Comparison of ENCODE assay signal across 9 mouse cellular contexts in the genomic region with DNA sequence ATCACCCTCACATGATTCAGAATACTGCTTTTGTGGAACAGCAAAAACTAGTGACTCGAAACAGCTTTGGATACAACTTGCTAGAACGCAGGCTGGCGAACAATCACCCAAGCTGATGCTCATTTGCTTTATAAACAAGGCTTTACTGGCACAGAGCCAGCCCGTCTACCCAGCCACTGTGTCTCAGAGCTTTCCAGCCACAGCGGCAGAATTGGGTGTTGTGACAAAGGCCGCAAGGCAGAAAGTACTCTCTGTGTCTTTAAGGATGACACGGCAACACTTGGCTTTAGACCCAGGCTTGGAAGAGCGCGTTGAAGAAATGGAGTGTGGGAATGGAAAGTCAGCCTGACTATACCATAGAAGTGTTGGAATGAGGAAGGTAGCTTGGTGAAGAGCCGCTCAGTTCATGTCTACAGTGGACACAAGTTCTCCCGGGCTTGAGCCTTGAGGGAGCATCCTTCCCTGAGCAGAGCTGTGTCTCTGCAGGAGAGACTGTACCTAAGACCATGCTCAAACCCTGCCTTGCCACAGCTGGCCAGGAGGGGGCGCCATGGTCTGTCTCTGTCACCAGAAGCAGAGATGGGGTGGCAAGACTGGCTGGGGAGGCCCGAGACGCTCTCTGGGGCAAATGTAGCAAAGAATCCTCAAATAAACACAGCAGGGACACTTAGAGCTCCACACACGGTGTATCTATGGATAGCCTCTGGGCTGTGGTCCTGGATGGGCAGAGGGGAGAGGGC.
DNase-seq lines count a peak whose midpoint lies in the region; ATAC-seq and TF ChIP-seq lines count a peak whose summit lies in the region.
"Had no signal": no experiment of that assay in that cellular context is flagged by ENCODE, and none has a peak within 500 bp of the region (broad histone marks: within the 10 kb centered on the region; RNA-seq: fewer than 3 reads in every experiment).

No protein-coding gene starts in this region.

- 71% methylated on average over 15 of the region's 15 CpGs for WGBS in liver, postnatal 0 days (ENCODE audit: insufficient replicate concordance)
- WGBS in heart, embryonic 10.5 days: 82% methylated on average over 15 of the region's 15 CpGs

- H3K4me2 ChIP-seq in liver, postnatal 0 days (ENCODE audit: low read depth, low read length): no peak overlapping the region

- ATAC-seq in liver, postnatal 0 days: no peak

- no peak overlapping the region for H3K27ac ChIP-seq in liver, postnatal 0 days (ENCODE audit: low read depth)
- H3K27ac ChIP-seq in heart, embryonic 10.5 days: no peak overlapping the region

- TF ChIP-seq CTCF in liver, postnatal 0 days (IDR thresholded peaks at IDR 0.05; ENCODE audit: low read depth): peak; percentile 35

- H3K27me3 ChIP-seq in liver, postnatal 0 days (ENCODE audit: insufficient read depth, low read length): no peaks in the 10 kb centered on the region
- peaks cover under 1% of the 10 kb centered on the region for H3K27me3 ChIP-seq in heart, embryonic 10.5 days (ENCODE audit: insufficient read depth, poor library complexity, severe bottlenecking)

- TF ChIP-seq EP300 in liver, postnatal 0 days (IDR thresholded peaks at IDR 0.05; ENCODE audit: low read depth): no peak

- no peak overlapping the region for H3K9ac ChIP-seq in liver, postnatal 0 days (replicated peaks)

- H3K9me3 ChIP-seq in liver, postnatal 0 days (ENCODE audit: low read length): no peaks in the 10 kb centered on the region
- no peaks in the 10 kb centered on the region for H3K9me3 ChIP-seq in heart, embryonic 10.5 days

- no peak overlapping the region for H3K4me3 ChIP-seq in liver, postnatal 0 days (ENCODE audit: low read depth, low read length)
- H3K4me3 ChIP-seq in heart, embryonic 10.5 days: no peak overlapping the region

- H3K36me3 ChIP-seq in liver, postnatal 0 days (replicated peaks; ENCODE audit: insufficient read depth, low read length): no peaks in the 10 kb centered on the region
- H3K36me3 ChIP-seq in heart, embryonic 10.5 days: no peaks in the 10 kb centered on the region
- H3K36me3 ChIP-seq: G1E had no signal

- peak; percentile 49 for DNase-seq in kidney, postnatal 10 days
- no peak for DNase-seq in kidney, postnatal 36 days
- peak; percentile 1 for DNase-seq in thymus, postnatal 25 days
- no peak for DNase-seq in thymus, adult 18-20 months
- DNase-seq in liver, postnatal 0 days: peak; percentile 22
- no peak for DNase-seq in adrenal gland, adult (ENCODE audit: inconsistent age in 2 of 2, low spot score in 1 of 2)
- DNase-seq in gastrocnemius, adult 18-20 months (ENCODE audit: low spot score): no peak
- no peak for DNase-seq in heart, embryonic 10.5 days (ENCODE audit: low spot score)

- peaks cover 4% of the 10 kb centered on the region for H3K4me1 ChIP-seq in liver, postnatal 0 days (ENCODE audit: insufficient read depth)
- peaks cover 22% of the 10 kb centered on the region for H3K4me1 ChIP-seq in heart, embryonic 10.5 days

Comparison
In these comparisons a context has a peak if more than half of its experiments do, and no peak if none do; other contexts are left out.
1. DNase-seq: peak in kidney, postnatal 10 days (single experiment), thymus, postnatal 25 days (single experiment) and liver, postnatal 0 days (single experiment); none in kidney, postnatal 36 days (0 of 2), thymus, adult 18-20 months (0 of 2), adrenal gland, adult (0 of 2), gastrocnemius, adult 18-20 months (single experiment) and heart, embryonic 10.5 days (single experiment).